Mouse (Mus musculus) neural tube, embryonic 13.5 days (tissue): ENCODE measurements at regions not wholly inside any gene's neighbourhood (a gene's known extent, or its start where the extent isn't known, plus 50 kb on each side); places are given as distances from the start of the nearest gene placed in this dataset.
A peak's percentile ranks its signal among the peaks of the same experiment; 100 is the strongest.

Source experiments
- ATAC-seq: fragments of 200-750 bp; cut with Nextera tagmentation; 2 replicates; pipeline ENCODE4 v1.8.0; 2017; ENCODE audit warnings: low read depth, mild to moderate bottlenecking, moderate TSS enrichment, moderate library complexity
- H3K27ac ChIP-seq: fragments of 300-500 bp; sonication (generic); replicated peaks from 2 replicates; pipeline ENCODE4 v1.5.1; 2015; ENCODE audit warnings: moderate library complexity, mild to moderate bottlenecking, inconsistent platforms
- H3K27me3 ChIP-seq: fragments of 300-500 bp; sonication (generic); 2 replicates; pipeline ENCODE4 v1.6.1; 2015; ENCODE audit warnings: mild to moderate bottlenecking, inconsistent platforms
- H3K36me3 ChIP-seq: fragments of 300-500 bp; sonication (generic); 2 replicates; pipeline ENCODE4 v1.6.1; 2015; ENCODE audit warnings: mild to moderate bottlenecking, inconsistent platforms
- H3K4me1 ChIP-seq: fragments of 300-500 bp; sonication (generic); replicated peaks from 2 replicates; pipeline ENCODE4 v1.6.1; 2015; ENCODE audit warnings: inconsistent platforms
- H3K4me2 ChIP-seq: fragments of 300-500 bp; sonication (generic); 2 replicates; pipeline ENCODE4 v1.6.1; 2015; ENCODE audit warnings: inconsistent platforms, mild to moderate bottlenecking, moderate library complexity
- H3K4me3 ChIP-seq: fragments of 300-500 bp; sonication (generic); 2 replicates; pipeline ENCODE4 v1.5.1; 2015; ENCODE audit warnings: mild to moderate bottlenecking, inconsistent platforms
- H3K9ac ChIP-seq: fragments of 300-500 bp; sonication (generic); 2 replicates; pipeline ENCODE4 v1.6.1; 2015; ENCODE audit warnings: moderate library complexity, mild to moderate bottlenecking, inconsistent platforms
- H3K9me3 ChIP-seq: fragments of 300-500 bp; sonication (generic); 2 replicates; pipeline ENCODE4 v1.6.1; 2016; ENCODE audit warnings: inconsistent platforms
- WGBS: fragments of 180-500 bp; shearing (Covaris S2); methylation state at CpG from one replicate; pipeline ENCODE4 v1.1.7; 2015; 5-methylcytosine and 5-hydroxymethylcytosine counted together

DNA sequence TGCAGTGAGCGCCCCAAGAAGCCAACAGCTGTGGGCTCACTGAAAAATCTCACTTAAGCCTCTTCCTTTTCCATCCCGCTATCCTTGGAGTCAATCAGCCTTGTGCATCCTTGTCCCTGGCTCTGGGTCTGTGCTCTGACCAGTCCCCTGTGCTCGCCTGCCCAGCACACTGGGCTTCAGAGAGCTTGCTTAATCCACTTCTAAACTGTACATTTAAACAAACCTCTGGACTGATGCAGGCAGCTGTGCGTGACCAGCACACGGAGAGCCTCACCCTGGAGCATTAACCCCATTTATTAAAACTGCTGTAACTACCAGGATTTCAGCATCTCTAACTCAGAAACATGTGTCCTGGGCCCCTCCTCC is 243.3 kb upstream of the Sulf2 start:
- H3K4me3 ChIP-seq, result no peak overlapping the region
- H3K4me1 ChIP-seq, result peaks cover 44% of the 10 kb centered on the region
- no peak overlapping the region; the same call in 1 of the 2 replicates for H3K27ac ChIP-seq
- H3K4me2 ChIP-seq, result no peak overlapping the region
- H3K9me3 ChIP-seq, result no peaks in the 10 kb centered on the region
- 73% methylated on average over 5 of the region's 5 CpGs for WGBS
- H3K9ac ChIP-seq, result no peak overlapping the region
- no peaks in the 10 kb centered on the region for H3K36me3 ChIP-seq
- H3K27me3 ChIP-seq, result peaks cover 3% of the 10 kb centered on the region; the same call in 1 of the 2 replicates
- no peak for ATAC-seq

DNA sequence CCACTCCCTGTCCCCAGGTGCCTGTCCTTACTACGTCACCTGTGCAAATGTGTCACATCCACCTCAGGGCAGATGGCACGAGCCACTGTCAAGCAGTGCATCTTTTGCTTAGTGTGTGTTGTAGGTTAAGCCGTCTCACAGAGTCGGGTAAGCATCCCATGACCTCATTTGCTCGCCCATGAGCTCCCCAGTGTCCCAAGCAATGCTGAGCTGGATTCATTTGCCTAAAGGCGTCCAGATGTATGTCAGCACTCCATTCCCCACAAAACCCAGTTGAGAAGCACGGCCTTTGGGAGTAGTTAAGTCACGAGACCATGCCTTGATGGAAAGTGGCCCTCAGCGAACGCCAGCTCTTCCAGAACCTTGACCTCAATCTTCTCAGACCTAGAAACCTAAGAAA is 242.7 kb upstream of the Sulf2 start:
- peaks cover 7% of the 10 kb centered on the region; the same call in 1 of the 2 replicates for H3K27me3 ChIP-seq
- no peak overlapping the region for H3K27ac ChIP-seq
- no peak overlapping the region for H3K9ac ChIP-seq
- H3K4me3 ChIP-seq, result no peak overlapping the region
- WGBS, result 83% methylated on average over 10 of the region's 10 CpGs
- ATAC-seq, result no peak
- H3K4me2 ChIP-seq, result no peak overlapping the region
- H3K36me3 ChIP-seq, result no peaks in the 10 kb centered on the region
- peaks cover 39% of the 10 kb centered on the region for H3K4me1 ChIP-seq
- H3K9me3 ChIP-seq, result no peaks in the 10 kb centered on the region

- peak; percentile 79 for ATAC-seq
- no peaks in the 10 kb centered on the region for H3K36me3 ChIP-seq
- peaks cover 42% of the 10 kb centered on the region for H3K4me1 ChIP-seq
- H3K9ac ChIP-seq, result peak overlapping the region; percentile 56; the same call in 1 of the 2 replicates
- WGBS, result 18% methylated on average over 13 of the region's 13 CpGs
- H3K27me3 ChIP-seq, result peaks cover 11% of the 10 kb centered on the region; the same call in 1 of the 2 replicates
- peak overlapping the region; percentile 6; the same call in 1 of the 2 replicates for H3K4me2 ChIP-seq
- H3K4me3 ChIP-seq, result no peak overlapping the region
- H3K27ac ChIP-seq, result peak overlapping the region; percentile 69
- no peaks in the 10 kb centered on the region for H3K9me3 ChIP-seq
Observed at GRCm38 (mm10) chr2:166394666-166395065, 239.2 kb upstream of the Sulf2 start.

DNA sequence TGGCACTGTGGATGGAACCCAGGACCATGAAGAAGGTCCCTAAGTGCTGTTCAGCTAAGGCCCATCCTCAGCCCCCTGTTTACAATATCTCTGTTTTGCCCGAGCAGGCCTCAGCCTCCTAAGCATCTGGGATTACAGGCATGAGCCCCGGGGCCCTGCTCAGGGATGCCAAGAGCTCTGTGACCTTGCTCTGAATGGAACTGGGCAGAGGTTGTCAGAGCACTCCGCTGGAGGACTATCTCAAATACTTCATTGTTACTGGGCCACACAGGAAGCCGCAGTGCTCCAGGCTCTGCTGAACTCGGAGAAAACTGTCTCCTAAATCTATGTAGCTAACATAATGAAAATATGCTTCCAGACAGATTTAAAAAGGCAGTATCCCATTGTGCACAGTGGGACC is 235.7 kb upstream of the Sulf2 start:
- H3K9me3 ChIP-seq, result no peaks in the 10 kb centered on the region
- peaks cover 12% of the 10 kb centered on the region; the same call in 1 of the 2 replicates for H3K27me3 ChIP-seq
- no peak for ATAC-seq
- no peak overlapping the region for H3K4me2 ChIP-seq
- H3K36me3 ChIP-seq, result no peaks in the 10 kb centered on the region
- no peak overlapping the region for H3K4me3 ChIP-seq
- H3K27ac ChIP-seq, result no peak overlapping the region
- H3K9ac ChIP-seq, result no peak overlapping the region; the same call in 1 of the 2 replicates
- peaks cover 45% of the 10 kb centered on the region for H3K4me1 ChIP-seq
- WGBS, result 45% methylated on average over 5 of the region's 5 CpGs

DNA sequence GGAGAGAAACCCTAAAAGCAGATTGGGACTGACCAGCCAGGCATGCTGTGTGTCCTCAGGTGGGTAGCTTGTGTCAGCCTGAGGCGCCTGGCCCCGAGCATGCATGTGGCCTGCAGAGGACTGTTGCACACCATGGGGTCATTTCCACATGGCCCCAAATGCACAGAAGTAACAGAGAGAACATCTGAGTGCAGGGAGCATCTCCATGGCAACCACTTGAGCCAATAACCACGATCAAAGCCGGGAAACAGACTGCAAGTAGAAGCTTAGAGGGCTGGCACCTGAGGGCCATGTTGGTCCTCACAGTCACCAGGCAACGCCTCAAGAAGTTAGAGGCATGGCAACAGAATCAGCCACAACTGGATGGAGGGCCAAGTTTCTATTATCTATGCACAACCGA is 232.6 kb upstream of the Sulf2 start:
- WGBS, result 26% methylated on average over 6 of the region's 6 CpGs
- Histone ChIP-seq H3K9me3 (no peaks in the 10 kb centered on the region), H3K4me2 (no peak overlapping the region), H3K9ac (no peak overlapping the region), H3K4me3 (no peak overlapping the region), H3K36me3 (no peaks in the 10 kb centered on the region), H3K27me3 (peaks cover 8% of the 10 kb centered on the region; the same call in 1 of the 2 replicates), H3K27ac (no peak overlapping the region), H3K4me1 (peaks cover 57% of the 10 kb centered on the region)
- ATAC-seq, result no peak

DNA sequence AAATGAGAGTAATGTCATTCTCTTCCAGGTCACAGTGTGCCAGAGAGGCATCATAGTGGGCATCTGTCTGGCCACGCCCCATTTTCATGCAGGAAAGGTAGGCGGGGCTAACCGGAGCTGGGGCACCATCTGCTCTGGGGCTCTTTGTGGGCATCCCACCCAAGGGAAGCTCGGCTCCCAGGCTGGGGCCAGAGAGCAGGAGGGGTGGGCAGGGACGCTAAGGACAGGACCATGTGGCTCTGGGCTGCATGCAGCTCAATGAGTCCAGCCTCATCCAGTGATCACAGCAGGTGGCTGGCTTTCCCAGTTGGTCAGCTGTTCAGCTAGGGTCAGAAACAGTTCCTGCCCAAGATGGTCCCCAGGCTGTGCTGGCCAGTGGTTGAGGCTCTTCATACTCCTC is 231.4 kb upstream of the Sulf2 start:
- Histone ChIP-seq H3K4me3 (no peak overlapping the region), H3K27me3 (peaks cover 16% of the 10 kb centered on the region; the same call in 1 of the 2 replicates), H3K4me1 (peaks cover 57% of the 10 kb centered on the region), H3K27ac (0 out of 2 replicates have a peak overlapping the region, but pooled peaks have one; percentile 3), H3K9me3 (no peaks in the 10 kb centered on the region), H3K4me2 (no peak overlapping the region), H3K9ac (no peak overlapping the region), H3K36me3 (no peaks in the 10 kb centered on the region)
- 51% methylated on average over 5 of the region's 5 CpGs for WGBS
- no peak for ATAC-seq

- Histone ChIP-seq H3K4me2 (no peak overlapping the region), H3K9ac (peak overlapping the region; percentile 31), H3K27ac (peak overlapping the region; percentile 85), H3K27me3 (peaks cover 27% of the 10 kb centered on the region; the same call in 1 of the 2 replicates), H3K4me1 (peaks cover 52% of the 10 kb centered on the region), H3K36me3 (no peaks in the 10 kb centered on the region), H3K4me3 (no peak overlapping the region), H3K9me3 (no peaks in the 10 kb centered on the region)
- WGBS, result 7% methylated on average over 6 of the region's 6 CpGs
- ATAC-seq, result peak; percentile 73
Observed at GRCm38 (mm10) chr2:166384583-166384982, 229.1 kb upstream of the Sulf2 start.

DNA sequence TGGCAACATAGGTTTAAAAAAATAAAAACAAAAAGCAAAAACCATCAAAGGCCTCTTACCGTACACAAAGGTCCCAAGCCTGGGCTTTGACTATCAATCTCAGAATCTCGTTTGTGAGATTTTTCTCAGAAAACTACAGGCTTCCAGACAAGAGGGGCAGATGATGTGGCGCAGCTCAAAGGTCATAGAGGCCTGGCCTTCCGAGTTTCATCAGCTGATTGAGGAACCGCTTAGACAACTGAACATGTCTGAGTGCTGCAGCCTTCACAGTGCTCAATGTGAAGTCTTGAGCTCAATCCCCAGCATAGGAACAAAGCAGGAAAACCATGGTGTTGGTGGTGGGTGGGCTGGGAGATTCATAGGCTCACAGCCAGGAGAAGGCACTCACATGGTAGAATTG is 227.9 kb upstream of the Sulf2 start:
- no peaks in the 10 kb centered on the region for H3K9me3 ChIP-seq
- H3K27me3 ChIP-seq, result peaks cover 35% of the 10 kb centered on the region; the same call in 1 of the 2 replicates
- WGBS, result 85% methylated on average over 5 of the region's 5 CpGs
- no peak overlapping the region for H3K9ac ChIP-seq
- H3K27ac ChIP-seq, result peak overlapping the region; percentile 85
- no peak overlapping the region for H3K4me3 ChIP-seq
- no peaks in the 10 kb centered on the region for H3K36me3 ChIP-seq
- ATAC-seq, result no peak
- H3K4me1 ChIP-seq, result peaks cover 58% of the 10 kb centered on the region
- H3K4me2 ChIP-seq, result no peak overlapping the region

GRCm38 (mm10) chr2:166382180-166382579 is 226.7 kb upstream of the Sulf2 start:
- ATAC-seq, result no peak
- WGBS, result 81% methylated on average over 7 of the region's 7 CpGs
- no peak overlapping the region for H3K4me2 ChIP-seq
- H3K9ac ChIP-seq, result no peak overlapping the region
- no peaks in the 10 kb centered on the region for H3K36me3 ChIP-seq
- H3K9me3 ChIP-seq, result no peaks in the 10 kb centered on the region
- H3K4me3 ChIP-seq, result no peak overlapping the region
- peaks cover 35% of the 10 kb centered on the region; the same call in 1 of the 2 replicates for H3K27me3 ChIP-seq
- H3K27ac ChIP-seq, result no peak overlapping the region
- H3K4me1 ChIP-seq, result peaks cover 58% of the 10 kb centered on the region

GRCm38 (mm10) chr2:166380854-166381253 is 225.4 kb upstream of the Sulf2 start:
- no peaks in the 10 kb centered on the region for H3K9me3 ChIP-seq
- 84% methylated on average over 9 of the region's 9 CpGs for WGBS
- H3K27ac ChIP-seq, result no peak overlapping the region
- no peak overlapping the region for H3K9ac ChIP-seq
- ATAC-seq, result no peak
- H3K4me2 ChIP-seq, result no peak overlapping the region
- peaks cover 56% of the 10 kb centered on the region for H3K4me1 ChIP-seq
- no peaks in the 10 kb centered on the region for H3K36me3 ChIP-seq
- no peak overlapping the region for H3K4me3 ChIP-seq
- H3K27me3 ChIP-seq, result peaks cover 38% of the 10 kb centered on the region; the same call in 1 of the 2 replicates

DNA sequence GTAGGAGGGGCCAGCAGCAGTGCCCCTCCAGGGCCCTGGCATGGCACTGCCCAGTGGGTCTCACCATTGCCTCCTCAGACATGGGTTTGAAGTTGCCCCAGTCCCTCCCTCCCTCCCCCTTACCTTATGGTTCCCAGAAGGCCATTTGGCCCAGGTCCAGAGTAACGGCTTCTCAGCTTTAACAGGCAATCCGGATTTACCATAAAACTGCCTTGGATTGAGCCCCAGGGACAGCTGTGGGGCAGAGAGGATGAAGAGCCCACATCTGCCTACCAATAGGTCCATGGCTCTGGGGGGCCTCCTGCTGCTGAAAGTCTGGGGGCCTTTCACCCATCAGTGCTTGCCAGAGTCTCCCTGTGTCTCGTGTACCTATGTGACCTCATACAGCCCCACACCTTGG is 222.9 kb upstream of the Sulf2 start:
- Histone ChIP-seq H3K4me2 (no peak overlapping the region), H3K4me1 (peaks cover 31% of the 10 kb centered on the region), H3K4me3 (no peak overlapping the region), H3K36me3 (no peaks in the 10 kb centered on the region), H3K27me3 (peaks cover 52% of the 10 kb centered on the region; the same call in 1 of the 2 replicates), H3K9me3 (no peaks in the 10 kb centered on the region), H3K27ac (0 out of 2 replicates have a peak overlapping the region, but pooled peaks have one; percentile 9), H3K9ac (peak overlapping the region; percentile 31; the same call in 1 of the 2 replicates)
- 17% methylated on average over 3 of the region's 3 CpGs for WGBS
- ATAC-seq, result peak; percentile 20; the same call in 1 of the 2 replicates

DNA sequence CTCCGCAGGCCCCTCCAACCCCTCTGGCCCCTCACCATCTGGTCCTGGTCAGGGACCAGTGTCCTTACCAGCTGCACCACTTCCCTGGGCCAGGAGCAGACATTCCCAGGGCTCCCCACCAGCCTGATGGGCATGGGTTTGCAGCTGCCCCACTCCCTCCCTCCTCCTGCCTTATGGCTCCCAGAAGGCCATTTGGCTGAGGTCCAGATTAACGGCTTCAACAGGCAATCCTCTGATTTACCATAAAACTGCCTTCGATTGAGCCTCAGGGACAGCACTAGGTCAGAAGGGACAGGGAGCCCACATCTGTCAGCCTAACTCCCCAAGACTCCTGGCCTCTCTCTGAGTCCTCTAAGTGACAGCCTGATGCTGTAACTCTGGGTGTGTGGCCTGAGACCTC is 221.9 kb upstream of the Sulf2 start:
- Histone ChIP-seq H3K36me3 (no peaks in the 10 kb centered on the region), H3K9me3 (no peaks in the 10 kb centered on the region), H3K9ac (no peak overlapping the region), H3K27ac (peak overlapping the region; percentile 30), H3K4me3 (no peak overlapping the region), H3K4me1 (peaks cover 31% of the 10 kb centered on the region), H3K4me2 (no peak overlapping the region), H3K27me3 (peaks cover 49% of the 10 kb centered on the region; the same call in 1 of the 2 replicates)
- peak; percentile 77 for ATAC-seq
- WGBS, result 12% methylated on average over 3 of the region's 3 CpGs

- Histone ChIP-seq H3K9me3 (no peaks in the 10 kb centered on the region), H3K27ac (no peak overlapping the region), H3K4me3 (no peak overlapping the region), H3K27me3 (peaks cover 37% of the 10 kb centered on the region; the same call in 1 of the 2 replicates), H3K9ac (no peak overlapping the region), H3K4me2 (no peak overlapping the region), H3K4me1 (peaks cover 31% of the 10 kb centered on the region), H3K36me3 (no peaks in the 10 kb centered on the region)
- 82% methylated on average over 12 of the region's 12 CpGs for WGBS
- ATAC-seq, result no peak
Observed at GRCm38 (mm10) chr2:166375639-166376038, 220.2 kb upstream of the Sulf2 start.
